Mouse (Mus musculus) G1E (cell line): ENCODE measurements around the gene Vat1.

Source experiments
- CTCF ChIP-seq: IDR thresholded peaks from 2 replicates; pipeline ENCODE4 v1.5.1; 2012; ENCODE audit warnings: low read depth, low read length, inconsistent platforms, mixed read lengths
- GATA1 ChIP-seq: IDR thresholded peaks from 2 replicates; pipeline ENCODE4 v1.6.1; 2012; ENCODE audit warnings: borderline replicate concordance, low read length, inconsistent platforms, mixed read lengths
- POLR2AphosphoS5 ChIP-seq: IDR thresholded peaks from 2 replicates; pipeline ENCODE4 v1.6.1; 2012; ENCODE audit warnings: low read depth, low read length, inconsistent platforms; ENCODE audit not compliant: insufficient replicate concordance
- TAL1 ChIP-seq: conservative IDR thresholded peaks from 2 replicates; pipeline ENCODE4 v1.6.1; 2012; ENCODE audit warnings: low read depth, low read length, inconsistent platforms, mixed read lengths

- no peak for TF ChIP-seq CTCF
- TF ChIP-seq TAL1 = no peak
- TF ChIP-seq GATA1 = no peak
- TF ChIP-seq POLR2AphosphoS5 = no peak
These were observed 6.3 kb downstream of the Vat1 start for GRCm38 (mm10) chr11:101459716-101460115.
